Mouse (Mus musculus): ENCODE data around the gene Ang2. TPM values are rescaled to one million over a fixed set of nuclear protein-coding genes. Genes with fewer than 3 reads are reported as not detected.
"Not testable (repeated sequence)": the region's sequence is repeated elsewhere in the genome, so short reads cannot be mapped to it uniquely, and the experiment has no call there.

The Ang2 gene
- total and polyA plus RNA-seq, 3 experiments = not detected

DNA sequence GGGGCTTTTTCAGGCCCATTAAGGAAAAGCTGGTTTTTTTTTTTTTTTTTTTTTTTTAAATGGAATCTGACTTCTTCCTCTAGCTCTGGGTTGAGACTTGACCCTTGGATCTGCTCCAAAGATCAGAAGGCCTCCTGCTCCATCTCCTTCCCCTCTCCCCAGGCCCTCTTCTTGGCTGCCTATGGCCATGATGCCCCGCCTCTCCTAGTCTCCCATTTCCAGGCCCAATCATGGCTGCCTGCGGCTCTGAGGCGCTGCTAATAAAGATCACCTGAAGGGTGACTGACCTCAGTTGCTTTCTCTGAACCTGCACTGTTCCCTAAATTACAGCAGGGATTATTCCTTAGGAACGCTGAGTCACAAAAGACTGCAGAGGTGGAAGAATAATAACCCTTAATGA, 25.1 kb downstream of the Ang2 start:
- Histone ChIP-seq H3K27ac (ENCODE audit: control insufficient read depth, low read depth, low read length) (no peak overlapping the region), H3K79me2 (ENCODE audit: control insufficient read depth, insufficient read depth, low read length, poor library complexity) (no peaks in the 10 kb centered on the region), H3K4me3 (ENCODE audit: control insufficient read depth in 1 of 2, insufficient read depth in 1 of 2, low read depth in 2 of 2, low read length in 2 of 2) (no peak overlapping the region), H3K9me3 (replicated peaks; ENCODE audit: insufficient read depth, low read length) (no peaks in the 10 kb centered on the region), H3K9ac (ENCODE audit: control insufficient read depth, low read depth, low read length, poor library complexity, severe bottlenecking) (no peak overlapping the region), H3K36me3 (ENCODE audit: control insufficient read depth in 1 of 2, insufficient read depth in 2 of 2, low read length in 2 of 2) (no peaks in the 10 kb centered on the region), H3K4me1 (ENCODE audit: control insufficient read depth in 1 of 2, insufficient read depth in 2 of 2, low read length in 2 of 2) (no peaks in the 10 kb centered on the region), H3K27me3 (ENCODE audit: control insufficient read depth in 1 of 2, insufficient read depth in 2 of 2, low read length in 2 of 2) (no peaks in the 10 kb centered on the region)
- DNase-seq (ENCODE audit: low read depth, low spot score) = no peak
- no peak for TF ChIP-seq NRF1 (IDR thresholded peaks at IDR 0.05; ENCODE audit: insufficient read depth, low read depth, low read length, poor library complexity, severe bottlenecking)

DNA sequence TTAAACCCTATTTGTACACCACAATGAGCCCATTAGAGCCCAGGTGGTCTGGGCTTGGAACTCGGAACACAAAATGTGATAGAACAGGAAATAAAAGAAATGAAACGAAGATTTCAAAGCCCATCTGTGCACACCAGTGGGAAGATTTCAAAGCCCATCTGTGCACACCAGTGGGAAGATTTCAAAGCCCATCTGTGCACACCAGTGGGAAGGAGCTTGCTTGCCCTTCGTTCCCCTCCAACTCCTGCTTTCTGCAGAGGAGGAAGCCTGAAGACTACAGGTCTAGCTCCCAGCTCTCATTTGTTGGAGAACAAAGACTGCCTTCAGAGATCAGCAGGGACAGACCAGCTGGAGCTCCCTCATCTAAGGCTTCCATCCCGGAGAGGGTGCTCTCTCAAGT, 26.0 kb downstream of the Ang2 start:
- H3K9me3 ChIP-seq (replicated peaks; ENCODE audit: insufficient read depth, low read length); DNase-seq (ENCODE audit: low read depth, low spot score); H3K9ac ChIP-seq (ENCODE audit: control insufficient read depth, low read depth, low read length, poor library complexity, severe bottlenecking); H3K27me3 ChIP-seq (ENCODE audit: control insufficient read depth in 1 of 2, insufficient read depth in 2 of 2, low read length in 2 of 2); H3K4me3 ChIP-seq (ENCODE audit: control insufficient read depth in 1 of 2, insufficient read depth in 1 of 2, low read depth in 2 of 2, low read length in 2 of 2); H3K4me1 ChIP-seq (ENCODE audit: control insufficient read depth in 1 of 2, insufficient read depth in 2 of 2, low read length in 2 of 2); H3K27ac ChIP-seq (ENCODE audit: control insufficient read depth, low read depth, low read length); H3K36me3 ChIP-seq (ENCODE audit: control insufficient read depth in 1 of 2, insufficient read depth in 2 of 2, low read length in 2 of 2); H3K79me2 ChIP-seq (ENCODE audit: control insufficient read depth, insufficient read depth, low read length, poor library complexity): not testable (repeated sequence)

DNA sequence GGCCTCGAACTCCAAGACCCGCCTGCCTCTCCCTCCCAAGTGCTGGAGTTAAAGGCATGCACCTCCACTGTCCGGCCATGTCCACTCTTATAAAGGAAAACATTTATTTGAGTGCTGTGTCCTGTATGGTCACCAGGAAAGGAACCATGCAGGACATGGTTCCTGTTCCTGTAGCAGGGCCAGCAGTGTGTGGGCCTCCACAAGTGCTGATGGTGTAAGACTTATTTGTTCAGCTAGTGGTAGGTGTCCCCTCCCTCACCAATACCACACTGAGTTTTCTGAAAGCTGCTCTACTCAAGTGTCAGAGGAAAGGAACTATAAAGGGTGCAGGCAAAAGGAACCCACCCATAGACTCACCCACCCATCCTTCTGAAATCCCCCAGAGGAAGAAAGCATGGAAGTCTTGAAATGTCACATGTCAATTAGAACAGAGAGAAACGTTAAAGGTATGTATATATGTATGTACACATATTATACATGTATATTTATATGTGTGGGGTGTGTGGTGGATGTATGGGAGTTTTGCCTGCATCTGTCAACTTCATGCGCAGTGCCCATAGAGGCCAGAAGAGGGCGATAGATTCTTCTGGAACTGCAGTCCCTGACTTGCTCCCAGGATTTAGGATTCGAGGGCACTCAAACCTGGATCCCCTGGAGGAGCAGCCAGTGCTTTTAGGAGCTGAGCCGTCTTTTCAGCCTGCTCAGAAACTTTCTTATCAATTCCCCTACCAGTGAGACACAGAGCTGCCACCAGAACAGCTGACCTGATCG, 26.7 kb downstream of the Ang2 start:
- not testable (repeated sequence) for H3K4me3 ChIP-seq (ENCODE audit: control insufficient read depth in 1 of 2, insufficient read depth in 1 of 2, low read depth in 2 of 2, low read length in 2 of 2); H3K9me3 ChIP-seq (replicated peaks; ENCODE audit: insufficient read depth, low read length); H3K27me3 ChIP-seq (ENCODE audit: control insufficient read depth in 1 of 2, insufficient read depth in 2 of 2, low read length in 2 of 2); H3K4me1 ChIP-seq (ENCODE audit: control insufficient read depth in 1 of 2, insufficient read depth in 2 of 2, low read length in 2 of 2); H3K27ac ChIP-seq (ENCODE audit: control insufficient read depth, low read depth, low read length); H3K9ac ChIP-seq (ENCODE audit: control insufficient read depth, low read depth, low read length, poor library complexity, severe bottlenecking); H3K79me2 ChIP-seq (ENCODE audit: control insufficient read depth, insufficient read depth, low read length, poor library complexity); H3K36me3 ChIP-seq (ENCODE audit: control insufficient read depth in 1 of 2, insufficient read depth in 2 of 2, low read length in 2 of 2)
- DNase-seq (ENCODE audit: low read depth, low spot score) = peak; percentile 40
- peak; percentile 41 for TF ChIP-seq SMC3 (IDR thresholded peaks at IDR 0.05; ENCODE audit: low read depth, low read length)
- TF ChIP-seq CTCF (IDR thresholded peaks at IDR 0.05 in 2 of 3, conservative IDR thresholded peaks at IDR 0.05 in 1 of 3; ENCODE audit: control insufficient read depth in 1 of 3, insufficient read depth in 1 of 3, low read depth in 2 of 3, low read length in 3 of 3, poor library complexity in 1 of 3, severe bottlenecking in 1 of 3) = peak; percentile 29 to 38 (median 35); a peak in 4 of 6 replicates
- peak; percentile 8; the same call in 1 of the 2 replicates for TF ChIP-seq RAD21 (IDR thresholded peaks at IDR 0.05; ENCODE audit: low read depth, low read length)

DNA sequence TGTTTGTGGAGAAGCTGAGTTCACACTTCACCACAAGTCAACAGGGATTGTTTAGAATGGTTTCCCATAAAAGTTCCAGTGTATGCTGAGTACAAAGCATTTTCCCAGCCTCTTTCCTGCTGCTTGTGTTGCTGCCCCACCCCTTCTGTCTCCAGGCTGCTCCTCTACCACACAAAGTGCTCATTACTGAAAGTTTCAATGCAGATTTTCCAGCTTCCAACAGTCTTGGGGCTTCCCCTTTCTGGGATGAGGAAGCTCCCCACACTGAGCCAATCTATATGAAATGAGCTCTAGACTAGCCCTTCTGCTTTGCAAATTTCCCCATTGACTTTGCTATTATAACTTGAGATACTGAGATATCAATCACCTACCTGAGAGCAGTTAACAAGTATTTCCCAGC, 32.9 kb downstream of the Ang2 start:
- Histone ChIP-seq H3K4me1 (ENCODE audit: control insufficient read depth in 1 of 2, insufficient read depth in 2 of 2, low read length in 2 of 2) (no peaks in the 10 kb centered on the region), H3K4me3 (ENCODE audit: control insufficient read depth in 1 of 2, insufficient read depth in 1 of 2, low read depth in 2 of 2, low read length in 2 of 2) (no peak overlapping the region), H3K27me3 (ENCODE audit: control insufficient read depth in 1 of 2, insufficient read depth in 2 of 2, low read length in 2 of 2) (no peaks in the 10 kb centered on the region; a peak in 1 of 4 replicates), H3K79me2 (ENCODE audit: control insufficient read depth, insufficient read depth, low read length, poor library complexity) (no peaks in the 10 kb centered on the region), H3K27ac (ENCODE audit: control insufficient read depth, low read depth, low read length) (no peak overlapping the region), H3K9ac (ENCODE audit: control insufficient read depth, low read depth, low read length, poor library complexity, severe bottlenecking) (no peak overlapping the region), H3K9me3 (replicated peaks; ENCODE audit: insufficient read depth, low read length) (no peaks in the 10 kb centered on the region), H3K36me3 (ENCODE audit: control insufficient read depth in 1 of 2, insufficient read depth in 2 of 2, low read length in 2 of 2) (no peaks in the 10 kb centered on the region)
- no peak for DNase-seq (ENCODE audit: low read depth, low spot score)
- TF ChIP-seq RAD21 (IDR thresholded peaks at IDR 0.05; ENCODE audit: low read depth, low read length) = no peak

Measured in MEL (cell line).